9 mouse cellular contexts compared by ENCODE assay signal in genomic region chr2:160421216-160421911, GRCm38 (mm10). TPM values are rescaled to one million over a fixed set of nuclear protein-coding genes. Genes with fewer than 3 reads are reported as not detected.
A peak's percentile ranks its signal among the peaks of the same experiment; 100 is the strongest.
DNase-seq lines count a peak whose midpoint lies in the region; ATAC-seq lines count a peak whose summit lies in the region.
"Had no signal": no experiment of that assay in that cellular context is flagged by ENCODE, and none has a peak within 500 bp of the region (broad histone marks: within the 10 kb centered on the region; RNA-seq: fewer than 3 reads in every experiment).

No protein-coding gene starts in this region.

- H3K27me3 ChIP-seq in hindbrain, embryonic 12.5 days = peaks cover 8% of the 10 kb centered on the region; the same call in 1 of the 2 replicates
- H3K27me3 ChIP-seq in hindbrain, embryonic 13.5 days = peaks cover 38% of the 10 kb centered on the region
- H3K27me3 ChIP-seq in embryonic facial prominence, embryonic 13.5 days = no peaks in the 10 kb centered on the region
- H3K27me3 ChIP-seq in forebrain, embryonic 14.5 days (replicated peaks; ENCODE audit: control insufficient read depth, insufficient read depth, low read length) = no peaks in the 10 kb centered on the region
- no peaks in the 10 kb centered on the region for H3K27me3 ChIP-seq in forebrain, embryonic 12.5 days

- H3K4me2 ChIP-seq in hindbrain, embryonic 12.5 days (replicated peaks) = peak overlapping the region; percentile 22; the same call in 1 of the 2 replicates
- H3K4me2 ChIP-seq in hindbrain, embryonic 13.5 days = no peak overlapping the region
- peak overlapping the region; percentile 37 for H3K4me2 ChIP-seq in embryonic facial prominence, embryonic 13.5 days
- H3K4me2 ChIP-seq in forebrain, embryonic 14.5 days (ENCODE audit: low read length) = no peak overlapping the region
- no peak overlapping the region for H3K4me2 ChIP-seq in forebrain, embryonic 12.5 days
- H3K4me2 ChIP-seq: neural tube, embryonic 13.5 days had no signal

- WGBS in hindbrain, embryonic 12.5 days = 22% methylated on average over 13 of the region's 13 CpGs
- whole genome bisulfite sequencing in hindbrain, embryonic 13.5 days = 20% methylated on average over 13 of the region's 13 CpGs
- WGBS in embryonic facial prominence, embryonic 13.5 days = 15% methylated on average over 13 of the region's 13 CpGs
- 35% methylated on average over 13 of the region's 13 CpGs for WGBS in forebrain, embryonic 14.5 days
- WGBS in forebrain, embryonic 12.5 days = 38% methylated on average over 13 of the region's 13 CpGs

- no peak for ATAC-seq in hindbrain, embryonic 12.5 days (ENCODE audit: low FRiP score)
- ATAC-seq in hindbrain, embryonic 13.5 days (ENCODE audit: low FRiP score) = no peak
- no peak for ATAC-seq in embryonic facial prominence, embryonic 13.5 days (ENCODE audit: insufficient number of reproducible peaks, insufficient read depth, low FRiP score, low TSS enrichment, low read depth)
- no peak for ATAC-seq in forebrain, embryonic 14.5 days
- no peak for ATAC-seq in forebrain, embryonic 12.5 days (ENCODE audit: low FRiP score)

- DNase-seq in ES-CJ7 (ENCODE audit: low read depth, low spot score) = peak; percentile 54
- peak; percentile 53 for DNase-seq in kidney, postnatal 10 days
- DNase-seq in retina, embryonic 14.5 days (ENCODE audit: low spot score) = peak; percentile 34
- DNase-seq in forebrain, embryonic 14.5 days (ENCODE audit: low spot score) = no peak

- H3K4me3 ChIP-seq in hindbrain, embryonic 12.5 days = no peak overlapping the region
- H3K4me3 ChIP-seq in hindbrain, embryonic 13.5 days = no peak overlapping the region
- no peak overlapping the region for H3K4me3 ChIP-seq in embryonic facial prominence, embryonic 13.5 days
- H3K4me3 ChIP-seq in forebrain, embryonic 14.5 days (ENCODE audit: low read depth, low read length) = no peak overlapping the region
- H3K4me3 ChIP-seq in forebrain, embryonic 12.5 days (replicated peaks) = no peak overlapping the region
- H3K4me3 ChIP-seq: neural tube, embryonic 13.5 days had no signal

- H3K4me1 ChIP-seq in hindbrain, embryonic 12.5 days = peaks cover 10% of the 10 kb centered on the region
- H3K4me1 ChIP-seq in hindbrain, embryonic 13.5 days (replicated peaks) = peaks cover 16% of the 10 kb centered on the region
- peaks cover 16% of the 10 kb centered on the region for H3K4me1 ChIP-seq in embryonic facial prominence, embryonic 13.5 days
- H3K4me1 ChIP-seq in forebrain, embryonic 14.5 days (ENCODE audit: control insufficient read depth, insufficient read depth, low read length) = 0 out of 2 replicates have a peak, but pooled peaks cover 5% of the 10 kb centered on the region
- peaks cover 9% of the 10 kb centered on the region for H3K4me1 ChIP-seq in forebrain, embryonic 12.5 days

- no peak overlapping the region for H3K9ac ChIP-seq in hindbrain, embryonic 12.5 days
- no peak overlapping the region for H3K9ac ChIP-seq in hindbrain, embryonic 13.5 days
- H3K9ac ChIP-seq in embryonic facial prominence, embryonic 13.5 days = 0 out of 2 replicates have a peak overlapping the region, but pooled peaks have one; percentile 16
- no peak overlapping the region for H3K9ac ChIP-seq in forebrain, embryonic 14.5 days (ENCODE audit: low read length)
- H3K9ac ChIP-seq in forebrain, embryonic 12.5 days = no peak overlapping the region
- H3K9ac ChIP-seq: neural tube, embryonic 13.5 days had no signal

- H3K36me3 ChIP-seq in hindbrain, embryonic 12.5 days = no peaks in the 10 kb centered on the region
- H3K36me3 ChIP-seq in hindbrain, embryonic 13.5 days = no peaks in the 10 kb centered on the region
- no peaks in the 10 kb centered on the region for H3K36me3 ChIP-seq in embryonic facial prominence, embryonic 13.5 days
- no peaks in the 10 kb centered on the region for H3K36me3 ChIP-seq in forebrain, embryonic 14.5 days (ENCODE audit: control insufficient read depth, insufficient read depth, low read length)
- H3K36me3 ChIP-seq in forebrain, embryonic 12.5 days (replicated peaks) = no peaks in the 10 kb centered on the region
- H3K36me3 ChIP-seq: neural tube, embryonic 13.5 days had no signal

- no peaks in the 10 kb centered on the region for H3K9me3 ChIP-seq in hindbrain, embryonic 12.5 days (replicated peaks)
- no peaks in the 10 kb centered on the region for H3K9me3 ChIP-seq in hindbrain, embryonic 13.5 days
- no peaks in the 10 kb centered on the region for H3K9me3 ChIP-seq in embryonic facial prominence, embryonic 13.5 days
- H3K9me3 ChIP-seq in forebrain, embryonic 14.5 days (replicated peaks; ENCODE audit: control insufficient read depth, low read length) = no peaks in the 10 kb centered on the region
- no peaks in the 10 kb centered on the region for H3K9me3 ChIP-seq in forebrain, embryonic 12.5 days
- H3K9me3 ChIP-seq: neural tube, embryonic 13.5 days had no signal

- H3K27ac ChIP-seq in hindbrain, embryonic 12.5 days = no peak overlapping the region
- no peak overlapping the region for H3K27ac ChIP-seq in hindbrain, embryonic 13.5 days
- no peak overlapping the region for H3K27ac ChIP-seq in embryonic facial prominence, embryonic 13.5 days
- no peak overlapping the region for H3K27ac ChIP-seq in forebrain, embryonic 14.5 days (ENCODE audit: low read depth, low read length)
- H3K27ac ChIP-seq in forebrain, embryonic 12.5 days = no peak overlapping the region
- H3K27ac ChIP-seq: neural tube, embryonic 13.5 days had no signal

RNA-seq across cellular contexts. Expression of gene Mafb, which starts 54.5 kb away (rescaled TPM):
- polyA plus RNA-seq in hindbrain, embryonic 12.5 days (2016; fragmentation: Nextera tagmentation; extraction: Ambion mirVana) = 17.9 and 23.9 TPM in 2 replicates
- 22.5 and 23.2 TPM in 2 replicates for polyA plus RNA-seq in hindbrain, embryonic 13.5 days (2015; fragmentation: Nextera tagmentation; extraction: Ambion mirVana)
- 24.2 and 26.8 TPM in 2 replicates for polyA plus RNA-seq in embryonic facial prominence, embryonic 13.5 days (2015; fragmentation: Nextera tagmentation; extraction: Ambion mirVana)
- polyA plus RNA-seq in forebrain, embryonic 14.5 days (2014; fragmentation: Nextera tagmentation; extraction: Ambion mirVana) = 6.1 and 8.3 TPM in 2 replicates
- 7.5 and 7.8 TPM in 2 replicates for polyA plus RNA-seq in forebrain, embryonic 12.5 days (2016; fragmentation: Nextera tagmentation; extraction: Ambion mirVana)

Comparison
In these comparisons a context has a peak if more than half of its experiments do, and no peak if none do; other contexts are left out.
1. H3K4me2 ChIP-seq: peak in hindbrain, embryonic 12.5 days (single experiment) and embryonic facial prominence, embryonic 13.5 days (single experiment); none in hindbrain, embryonic 13.5 days (single experiment), forebrain, embryonic 14.5 days (single experiment) and forebrain, embryonic 12.5 days (single experiment).